Mouse (Mus musculus) spleen, embryonic (tissue): ENCODE measurements around the gene Hdac5.

Experiments used
- CTCF ChIA-PET: fragments of 350-600 bp; sonication (Branson Sonifier 250); formaldehyde crosslinking; loops from one replicate; lab custom pipeline; 2022; lab: Charles Lee

The Hdac5 gene

DNA sequence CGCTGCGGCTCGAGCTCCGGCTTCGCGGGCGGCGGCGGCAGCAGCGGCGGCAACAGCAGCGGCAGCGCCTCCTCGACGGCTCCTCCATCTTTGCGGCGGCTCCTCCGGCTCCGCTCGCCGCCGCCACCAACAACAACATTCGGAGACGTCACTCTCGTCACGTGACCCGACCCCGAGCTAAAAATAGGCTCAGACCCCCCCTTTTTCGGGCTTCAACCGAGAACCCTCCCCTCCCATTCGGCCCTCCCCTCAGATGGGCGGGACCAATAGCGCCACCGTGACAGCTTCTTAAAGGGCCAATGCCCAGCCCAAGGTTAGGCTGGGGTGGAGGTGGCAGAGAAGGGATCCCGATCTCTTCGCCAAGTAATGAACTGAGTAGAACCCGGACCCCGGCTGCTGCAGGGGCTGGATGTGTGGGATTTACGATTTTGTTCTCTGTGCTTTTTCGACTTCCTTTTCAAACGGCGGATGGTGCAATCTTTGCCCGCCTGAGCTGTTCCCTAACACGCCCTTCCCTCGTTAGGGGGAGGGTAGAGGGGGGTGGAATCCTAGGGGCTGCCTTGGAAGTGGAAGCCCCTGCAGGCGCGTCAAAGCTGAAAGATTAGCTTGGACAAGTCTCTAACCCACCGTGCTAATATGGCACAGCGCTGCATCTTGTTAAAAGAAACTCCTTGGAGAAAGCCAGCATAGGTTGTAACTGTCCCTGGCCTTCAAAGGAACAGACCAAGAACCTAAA, at the start of gene Hdac5:
Gene Hdac5 (minus strand): TSS at position 161 of the 736 bp plus-strand sequence.
- CTCF ChIA-PET: no interaction called here

DNA sequence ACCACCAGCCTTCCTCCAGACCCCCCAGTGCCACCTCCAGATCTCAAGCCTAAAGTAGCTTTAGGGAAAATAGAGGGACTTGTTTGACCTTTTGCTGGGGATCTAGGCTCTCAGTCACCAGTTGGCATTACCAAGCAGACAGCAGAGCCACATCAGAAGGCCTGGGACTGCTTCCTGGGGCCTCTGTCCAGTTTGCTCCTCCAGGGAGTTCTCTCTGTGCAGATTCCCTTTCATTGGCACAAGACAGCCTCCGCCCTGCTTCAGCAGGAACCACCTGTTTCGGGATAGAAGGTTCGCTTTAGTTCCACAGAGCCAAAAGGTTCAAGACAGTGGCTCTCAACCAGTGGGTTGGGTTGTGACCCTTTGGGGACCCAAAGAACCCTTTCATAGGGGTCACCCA, 49.6 kb upstream of the Hdac5 start:
- CTCF ChIA-PET: interaction anchor here (0.5 to 0.6 kb wide), 2 partner anchors 98 to 1656 kb away, joined by 6 to 12 read pairs; no protein-coding TSS in a partner anchor

GRCm38 (mm10) chr11:102277754-102278153, 47.8 kb upstream of the Hdac5 start:
- CTCF ChIA-PET: interaction anchor here (0.6 kb wide), 2 partner anchors 22 to 1084 kb away, joined by 3 to 5 read pairs; no protein-coding TSS in a partner anchor

DNA sequence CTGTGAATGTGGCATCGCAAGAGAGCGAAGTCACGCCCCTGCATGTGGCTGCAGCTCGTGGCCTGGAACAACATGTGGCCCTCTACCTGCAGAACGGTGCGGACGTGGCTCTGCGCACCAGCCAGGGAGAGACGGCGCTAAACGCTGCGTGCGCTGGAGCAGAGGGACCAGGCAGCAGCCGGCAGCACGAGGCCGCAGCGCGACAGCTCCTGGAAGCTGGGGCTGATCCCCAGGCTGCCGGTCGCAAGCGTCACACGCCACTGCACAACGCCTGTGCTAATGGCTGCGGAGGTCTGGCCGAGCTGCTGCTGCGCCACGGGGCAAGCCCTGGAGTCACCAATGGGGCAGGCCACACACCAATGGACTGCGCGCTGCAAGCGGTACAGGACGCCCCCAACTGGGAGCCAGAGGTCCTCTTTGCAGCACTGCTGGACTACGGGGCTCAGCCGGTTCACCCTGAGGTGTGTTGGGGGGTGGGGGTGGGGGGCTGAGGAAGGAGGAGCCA, 46.5 kb upstream of the Hdac5 start:
- CTCF ChIA-PET: interaction anchor here (1.1 kb wide), 1 partner anchor 156 kb away, joined by 4 read pairs; no protein-coding TSS in a partner anchor

- CTCF ChIA-PET: no interaction called here
Measured at GRCm38 (mm10) chr11:102268520-102269244, 38.7 kb upstream of the Hdac5 start, which contains the start of gene Asb16. TSS of gene Asb16 (plus strand) at chr11:102268743.

DNA sequence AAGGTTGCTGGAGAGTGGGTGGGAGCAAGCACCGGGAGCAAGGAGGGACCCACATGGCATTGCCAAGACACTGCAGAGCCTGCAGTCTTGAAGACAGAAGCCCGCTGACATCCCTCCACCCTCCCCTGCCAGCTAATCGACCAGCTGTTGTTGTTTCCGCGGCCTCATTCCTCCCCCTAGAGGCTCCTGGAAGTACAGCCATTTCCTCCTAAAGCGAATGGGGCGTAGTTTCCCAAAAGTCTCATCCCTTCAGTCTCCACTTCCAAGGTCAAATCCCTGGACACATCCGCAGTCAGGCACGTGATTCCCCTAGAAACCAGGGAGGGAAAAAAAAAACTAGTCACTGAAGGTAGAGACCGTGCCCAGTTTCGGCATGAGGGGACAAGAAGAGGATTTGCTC, 37.5 kb upstream of the Hdac5 start:
- CTCF ChIA-PET: no interaction called here

DNA sequence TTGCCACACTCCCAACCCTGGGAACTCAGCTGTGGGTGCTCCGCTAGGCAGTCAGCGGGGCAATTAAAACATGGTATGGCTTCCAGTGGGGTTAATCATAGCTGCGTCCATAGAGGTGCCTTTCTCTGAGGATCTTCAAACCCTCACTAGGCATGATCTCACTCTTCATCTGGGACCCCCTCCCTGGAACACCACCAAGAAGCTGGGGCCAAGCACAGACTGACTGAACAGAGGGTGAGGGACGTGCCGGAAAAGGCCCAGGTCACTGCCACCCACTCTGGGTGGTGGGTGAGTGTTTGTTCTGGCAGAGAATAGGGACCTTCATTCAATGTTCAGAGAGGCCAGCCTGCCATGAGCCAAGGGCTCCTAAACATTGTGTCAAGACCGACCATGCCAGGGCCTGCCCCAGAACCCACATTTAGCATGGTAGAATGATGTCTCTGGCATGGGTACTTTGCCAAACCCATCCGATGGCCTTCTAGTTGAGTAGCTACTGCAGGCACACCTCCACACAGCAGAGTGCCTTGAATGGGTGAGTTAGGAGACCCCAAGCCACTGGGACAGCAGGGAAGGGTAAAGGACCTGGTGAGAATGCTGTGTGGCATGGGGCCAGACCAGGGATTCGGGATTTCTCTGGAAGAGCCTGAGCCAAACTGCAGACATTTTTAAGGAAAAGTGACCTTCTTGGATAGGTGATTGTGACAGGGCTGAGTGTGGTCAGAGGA, 36.8 kb upstream of the Hdac5 start:
- CTCF ChIA-PET: interaction anchor here (0.7 kb wide), 1 partner anchor 19 kb away, joined by 3 read pairs; no protein-coding TSS in a partner anchor

- CTCF ChIA-PET: no interaction called here
Measured at GRCm38 (mm10) chr11:102265816-102266215, 35.9 kb upstream of the Hdac5 start.

- CTCF ChIA-PET: no interaction called here
Measured at GRCm38 (mm10) chr11:102263211-102263610, 33.2 kb upstream of the Hdac5 start.

- CTCF ChIA-PET: interaction anchor here (0.7 kb wide), 1 partner anchor 27 kb away, joined by 15 read pairs; no protein-coding TSS in a partner anchor
Measured at GRCm38 (mm10) chr11:102258521-102258920, 28.6 kb upstream of the Hdac5 start.

DNA sequence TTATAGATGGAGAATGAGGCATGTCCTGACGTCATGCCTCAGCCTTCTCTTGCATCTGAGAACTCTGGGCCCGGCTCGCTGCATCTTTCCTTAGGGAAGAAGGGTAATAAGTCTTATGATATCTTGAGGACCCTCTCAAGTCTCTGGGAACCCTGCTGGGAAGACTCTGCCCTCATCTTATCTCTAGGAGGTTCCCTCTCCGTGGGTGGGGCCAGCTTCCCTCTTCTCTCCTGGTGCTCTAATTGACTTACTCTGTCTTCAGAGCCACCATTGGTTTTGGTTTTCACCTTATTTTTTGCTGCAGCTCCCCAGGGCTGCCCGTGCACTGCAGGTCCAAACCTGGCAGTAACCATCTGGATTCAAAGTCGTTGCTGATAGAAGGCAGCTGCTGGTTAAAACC, 28.1 kb upstream of the Hdac5 start:
- CTCF ChIA-PET: interaction anchor here (0.7 kb wide), 1 partner anchor 27 kb away, joined by 15 read pairs; no protein-coding TSS in a partner anchor

GRCm38 (mm10) chr11:102257514-102257913, 27.5 kb upstream of the Hdac5 start:
- CTCF ChIA-PET: no interaction called here

- CTCF ChIA-PET: no interaction called here
Measured at GRCm38 (mm10) chr11:102249351-102250090, 19.6 kb upstream of the Hdac5 start.

DNA sequence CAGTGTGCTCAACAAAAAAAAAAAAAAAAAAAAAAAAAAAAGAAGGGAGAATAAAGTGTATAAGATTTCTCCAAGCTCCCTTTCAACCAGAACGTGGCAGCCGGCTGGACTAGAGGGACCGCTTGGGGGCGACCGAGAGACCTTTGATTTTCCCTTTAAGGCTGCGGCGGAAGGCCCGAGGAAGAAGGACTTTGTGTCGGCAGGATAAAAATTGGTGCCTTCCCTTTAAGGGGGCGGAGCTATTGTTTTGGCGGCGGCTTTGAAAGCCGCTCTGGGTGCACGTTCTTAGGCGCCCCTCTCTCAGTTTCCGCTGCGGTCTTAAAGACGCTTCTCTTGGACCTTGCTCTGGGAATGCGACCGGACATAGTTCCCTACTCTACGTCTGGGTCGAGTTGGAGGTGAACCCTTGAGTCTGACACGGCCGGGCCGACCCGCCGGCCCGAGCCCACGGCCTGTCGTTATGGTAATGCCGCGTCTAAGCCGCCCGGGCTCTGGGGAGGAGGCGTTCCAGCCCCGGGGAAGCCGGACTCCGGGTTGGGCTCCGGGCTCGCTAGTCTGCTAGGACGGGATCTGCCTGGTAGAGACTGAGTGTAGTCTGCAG, 18.8 kb upstream of the Hdac5 start, which contains the start of gene BC030867:
Gene BC030867 (plus strand): TSS at position 253 of the 601 bp plus-strand sequence.
- CTCF ChIA-PET: interaction anchor here (0.7 to 0.9 kb wide), 2 partner anchors 186 to 808 kb away, joined by 3 to 9 read pairs; no protein-coding TSS in a partner anchor

DNA sequence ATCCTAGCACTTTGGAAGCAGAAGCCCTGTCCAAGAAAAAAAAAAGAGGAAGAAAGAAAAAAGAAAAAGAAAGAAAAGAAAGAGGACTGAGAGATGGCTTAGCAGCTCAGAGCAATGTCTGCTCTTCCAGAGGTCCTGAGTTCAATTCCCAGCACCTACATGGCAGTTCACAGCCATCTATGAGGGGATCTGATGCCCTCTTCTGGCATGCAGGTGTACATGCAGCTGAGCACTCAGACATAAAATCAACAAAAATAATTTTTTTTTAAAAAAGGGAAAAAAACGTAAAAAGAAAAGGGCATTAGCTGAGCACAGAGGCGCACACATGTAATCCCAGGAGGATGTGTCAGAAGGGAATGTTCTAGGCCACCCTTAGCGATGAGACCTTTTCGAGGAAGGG, 16.9 kb upstream of the Hdac5 start:
- CTCF ChIA-PET: no interaction called here

DNA sequence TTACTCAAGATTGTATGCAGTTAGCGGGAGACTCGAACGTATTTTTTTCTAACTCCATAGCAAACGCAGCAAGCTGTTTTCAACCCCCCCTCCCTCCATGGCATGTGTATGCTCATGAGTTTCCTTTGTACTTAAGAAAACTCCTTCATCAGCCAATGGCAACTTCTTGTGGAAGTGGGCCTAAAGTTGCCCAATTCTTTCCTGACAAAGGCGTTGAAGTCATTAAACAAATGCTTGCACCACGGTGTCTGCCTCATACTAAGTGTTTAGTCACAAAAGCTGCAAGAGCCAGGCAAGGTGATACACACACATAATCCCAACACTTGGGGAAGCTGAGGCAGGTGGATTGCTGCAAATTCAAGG, 16.3 kb upstream of the Hdac5 start:
- CTCF ChIA-PET: interaction anchor here (0.5 to 1.1 kb wide), 2 partner anchors 13 to 53 kb away, joined by 3 to 4 read pairs; no protein-coding TSS in a partner anchor

DNA sequence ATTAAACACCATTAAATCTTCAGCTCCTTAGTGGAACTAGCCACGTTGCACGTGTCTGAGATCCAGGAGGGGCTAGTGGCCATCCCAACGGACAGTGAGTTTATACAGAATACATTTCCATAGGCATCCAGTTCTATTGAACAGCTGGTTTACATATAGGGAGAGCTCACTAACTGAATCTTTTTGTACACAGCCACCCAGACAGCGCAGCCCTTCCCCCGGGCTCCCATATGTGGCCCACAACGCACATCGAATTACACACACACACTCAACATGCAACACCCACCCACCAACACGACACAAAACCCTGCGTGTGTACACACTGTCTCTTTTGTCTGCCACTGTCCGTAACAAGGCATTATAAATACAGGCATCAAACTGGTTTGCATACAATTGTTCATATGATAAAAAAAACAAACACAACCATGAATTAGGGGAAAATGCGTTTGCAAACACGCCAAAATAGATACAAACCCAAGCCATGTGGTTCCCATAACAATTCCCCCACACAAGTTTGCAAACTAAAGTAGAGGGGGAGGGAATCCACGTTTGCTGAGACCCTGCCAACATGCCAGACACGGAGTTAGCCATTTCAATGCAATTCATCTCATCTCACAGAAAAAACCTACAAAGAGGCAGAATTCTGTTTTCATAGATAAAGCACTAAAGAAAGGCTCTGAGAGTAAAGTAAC, 15.8 kb upstream of the Hdac5 start:
- CTCF ChIA-PET: interaction anchor here (0.5 to 1.1 kb wide), 3 partner anchors 13 to 1102 kb away, joined by 3 to 8 read pairs (median 4); no protein-coding TSS in a partner anchor

DNA sequence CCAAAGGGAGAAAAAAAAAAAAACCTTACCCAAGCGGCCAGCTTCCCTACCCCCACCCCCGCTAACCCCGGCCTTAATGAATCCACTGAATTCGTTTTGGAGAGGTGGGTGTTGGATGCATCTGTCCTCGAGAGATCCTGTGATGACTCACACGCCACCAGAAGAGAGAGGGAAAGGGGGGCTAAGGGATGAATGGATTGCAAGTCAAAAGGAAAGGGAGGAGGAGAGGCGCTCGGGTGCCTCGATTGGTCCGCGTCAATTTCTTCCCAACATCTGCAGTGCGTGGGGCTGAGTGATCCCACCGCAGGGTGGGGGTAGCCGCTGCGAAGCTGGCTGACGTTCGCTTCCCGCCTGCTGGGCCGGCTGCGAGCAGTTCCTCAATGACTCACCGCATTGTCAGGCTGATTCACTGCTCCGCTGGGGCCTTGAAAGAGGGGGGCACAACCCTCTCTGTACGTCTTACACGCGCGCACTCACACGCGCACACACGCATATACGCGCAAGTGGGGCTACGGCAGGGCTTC, 15.0 kb upstream of the Hdac5 start:
- CTCF ChIA-PET: interaction anchor here (0.6 kb wide), 2 partner anchors 54 to 1101 kb away, joined by 5 to 8 read pairs; no protein-coding TSS in a partner anchor

DNA sequence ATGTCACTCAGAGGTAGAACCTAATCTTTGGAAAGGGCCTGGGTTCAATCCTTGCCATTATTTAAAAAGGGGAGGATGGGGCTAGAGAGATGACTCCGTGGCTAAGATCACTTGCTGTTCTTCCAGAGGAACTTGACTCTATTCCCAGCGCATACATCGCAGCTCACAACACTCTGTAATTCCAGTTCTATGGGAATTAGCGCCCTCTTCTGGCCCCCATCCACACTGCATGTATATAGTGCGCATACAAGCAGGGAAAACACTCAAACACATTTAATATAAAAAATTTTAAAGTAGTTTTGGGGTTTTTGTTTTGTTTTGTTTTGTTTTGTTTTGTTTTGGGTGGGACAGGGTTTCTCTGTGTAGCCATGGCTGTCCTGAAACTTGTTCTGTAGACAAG, 11.9 kb upstream of the Hdac5 start:
- CTCF ChIA-PET: no interaction called here
